Mouse (Mus musculus) kidney, adult 2 months (tissue): ENCODE data around the gene Gm5426.

Experiments
- CTCF ChIP-seq: fragments of 200-500 bp; conservative IDR thresholded peaks from 2 replicates; pipeline ENCODE4 v1.5.1; 2011; ENCODE audit warnings: low read depth, mild to moderate bottlenecking, control low read depth, low read length, moderate library complexity, mixed read lengths; ENCODE audit not compliant: insufficient read depth, insufficient read length
- POLR2A ChIP-seq: fragments of 200-500 bp; IDR thresholded peaks from one replicate; pipeline ENCODE4 v1.6.1; 2011; ENCODE audit warnings: low read depth, low read length, control low read depth

DNA sequence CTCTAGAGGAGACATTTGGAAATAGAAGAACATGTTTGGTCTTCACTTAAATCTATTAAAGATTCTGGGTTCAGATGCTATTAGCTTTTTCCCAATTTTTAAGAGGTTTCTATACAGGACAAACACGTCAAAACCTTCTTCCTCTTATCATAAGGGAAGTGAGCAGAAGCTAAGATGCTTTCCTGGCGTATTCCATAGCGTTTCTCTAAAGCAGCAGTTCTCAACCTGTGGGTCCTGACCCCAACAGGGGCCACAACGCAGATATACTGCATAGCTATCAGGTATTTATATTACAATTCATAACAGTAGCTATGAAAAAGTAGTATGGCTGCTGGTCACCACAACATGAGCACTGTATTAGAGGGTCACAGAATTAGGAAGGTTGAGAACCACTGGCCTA, 27.4 kb downstream of the Gm5426 start:
- TF ChIP-seq CTCF (no peak), POLR2A (no peak)
